21 mouse cellular contexts compared by ENCODE assay signal in the genomic region with DNA sequence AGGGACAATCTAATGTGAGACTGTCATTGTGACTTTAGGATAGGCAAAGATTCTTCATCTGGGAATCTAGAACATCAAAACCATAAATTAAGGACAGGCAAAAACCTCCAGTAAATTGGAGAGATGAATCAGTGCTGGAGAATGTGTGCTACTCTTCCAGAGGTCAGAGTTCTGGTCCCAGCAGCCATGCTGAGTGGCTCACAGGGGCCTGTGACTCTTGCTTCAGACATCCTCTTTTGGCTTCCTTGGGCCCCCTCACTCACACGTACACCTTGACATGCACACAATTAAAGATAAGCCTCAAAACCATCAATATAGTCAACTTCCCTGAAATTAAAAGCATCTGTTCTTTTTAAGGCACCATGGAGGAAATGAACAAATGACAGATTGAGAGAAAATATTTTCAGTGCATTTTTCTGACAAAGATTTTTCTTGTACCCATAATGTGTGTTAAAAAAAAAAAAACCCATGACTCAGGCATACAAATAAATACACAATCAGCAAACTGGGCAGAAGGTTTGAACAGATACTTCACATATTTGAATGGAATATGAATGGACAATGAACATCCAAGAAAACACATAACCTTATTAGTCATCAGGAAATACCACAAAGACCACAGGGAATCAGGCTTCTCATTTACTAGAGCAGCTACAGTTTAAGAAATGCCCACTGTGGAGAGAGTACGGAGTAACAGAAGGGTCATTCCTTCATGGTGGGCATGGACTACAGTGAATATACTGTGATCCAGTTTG.
DNase-seq lines count a peak whose midpoint lies in the region; TF ChIP-seq lines count a peak whose summit lies in the region.
"Had no signal": no experiment of that assay in that cellular context is flagged by ENCODE, and none has a peak within 500 bp of the region (broad histone marks: within the 10 kb centered on the region; RNA-seq: fewer than 3 reads in every experiment).

No protein-coding gene starts in this region.

- H3K79me2 ChIP-seq in myocyte (ENCODE audit: control insufficient read depth, insufficient read depth), result no peaks in the 10 kb centered on the region

- peak; percentile 17 for DNase-seq in adrenal gland, postnatal 25 days
- DNase-seq in adrenal gland, postnatal 4 days (ENCODE audit: low spot score in 2 of 2), result no peak
- DNase-seq in 3T3-L1 (ENCODE audit: low read depth, low spot score), result peak; percentile 92
- peak; percentile 78 for DNase-seq in NIH3T3 (ENCODE audit: low read depth)
- no peak for DNase-seq in frontal cortex, postnatal 36 days (ENCODE audit: low spot score in 2 of 2)
- DNase-seq in urinary bladder, postnatal 36 days (ENCODE audit: low spot score in 2 of 2), result no peak
- DNase-seq: B cell, adult 2 months; cerebellum, adult 11-12 months; cerebellum, adult 9-10 months; cerebellum, postnatal 25 days; gastrocnemius, postnatal 10 days; heart, adult 2 months; heart, postnatal 14 days; kidney, adult 18-20 months had no signal

- no peaks in the 10 kb centered on the region for H3K27me3 ChIP-seq in myocyte (ENCODE audit: control insufficient read depth, insufficient read depth, insufficient read length)
- H3K27me3 ChIP-seq: embryonic facial prominence, embryonic 12.5 days; heart, embryonic 15.5 days; intestine, embryonic 15.5 days had no signal

- H3K4me3 ChIP-seq in myocyte, result no peak overlapping the region
- H3K4me3 ChIP-seq: embryonic facial prominence, embryonic 12.5 days; forebrain, embryonic 13.5 days; heart, adult 2 months; heart, embryonic 15.5 days; intestine, embryonic 15.5 days had no signal

- peak overlapping the region; percentile 59 for H3K4me2 ChIP-seq in myocyte (ENCODE audit: low read depth)
- H3K4me2 ChIP-seq: embryonic facial prominence, embryonic 12.5 days; forebrain, embryonic 13.5 days; heart, embryonic 11.5 days; heart, embryonic 15.5 days; hindbrain, embryonic 14.5 days; intestine, embryonic 15.5 days had no signal

- H3ac ChIP-seq in myocyte (ENCODE audit: control insufficient read depth, insufficient read length), result no peak overlapping the region

- H3K36me3 ChIP-seq in myocyte (ENCODE audit: control insufficient read depth, insufficient read depth), result no peaks in the 10 kb centered on the region
- H3K36me3 ChIP-seq: embryonic facial prominence, embryonic 12.5 days; heart, embryonic 15.5 days; intestine, embryonic 15.5 days had no signal

- no peak for TF ChIP-seq POLR2A in myocyte (IDR thresholded peaks at IDR 0.05; ENCODE audit: insufficient read length, low read depth)

TF ChIP-seq in myocyte, 11 proteins besides CTCF, POLR2A, EP300 and RAD21:
- no peak for TF ChIP-seq USF1 (IDR thresholded peaks at IDR 0.05; ENCODE audit: low read depth)
- no peak for TF ChIP-seq POLR2AphosphoS2 (IDR thresholded peaks at IDR 0.05; ENCODE audit: insufficient read length, low read depth)
- no peak for TF ChIP-seq TCF12 (IDR thresholded peaks at IDR 0.05; ENCODE audit: insufficient read depth, poor library complexity, severe bottlenecking)
- TF ChIP-seq REST (IDR thresholded peaks at IDR 0.05; ENCODE audit: insufficient read depth, insufficient read length), result no peak
- TF ChIP-seq TCF3 (IDR thresholded peaks at IDR 0.05; ENCODE audit: insufficient read length, low read depth), result no peak
- no peak for TF ChIP-seq E2F4 (IDR thresholded peaks at IDR 0.05; ENCODE audit: insufficient read depth)
TF ChIP-seq in myocyte: peak in this region for 0.

Comparison
In these comparisons a context has a peak if more than half of its experiments do, and no peak if none do; other contexts are left out.
1. DNase-seq: peak in adrenal gland, postnatal 25 days (single experiment), 3T3-L1 (single experiment) and NIH3T3 (single experiment); none in adrenal gland, postnatal 4 days (0 of 2), frontal cortex, postnatal 36 days (0 of 2) and urinary bladder, postnatal 36 days (0 of 2).